Mouse (Mus musculus): ENCODE measurements at regions not wholly inside any gene's neighbourhood (a gene's known extent, or its start where the extent isn't known, plus 50 kb on each side); places are given as distances from the start of the nearest gene placed in this dataset.

- no peaks in the 10 kb centered on the region for H3K36me3 ChIP-seq (ENCODE audit: control insufficient read depth, insufficient read depth, low read length, poor library complexity, severe bottlenecking)
- H3K4me3 ChIP-seq (ENCODE audit: low read depth, low read length), result no peak overlapping the region
- no peak for TF ChIP-seq POLR2A (IDR thresholded peaks at IDR 0.05; ENCODE audit: insufficient read depth, low read length)
- no peak for TF ChIP-seq EP300 (IDR thresholded peaks at IDR 0.05; ENCODE audit: insufficient read depth, low read depth, low read length)
- TF ChIP-seq CTCF (IDR thresholded peaks at IDR 0.05; ENCODE audit: low read depth, low read length), result no peak
- H3K9ac ChIP-seq (ENCODE audit: low read depth, poor library complexity, severe bottlenecking), result no peak overlapping the region
- no peaks in the 10 kb centered on the region for H3K27me3 ChIP-seq (ENCODE audit: control insufficient read depth, insufficient read depth, low read length, poor library complexity, severe bottlenecking)
- H3K27ac ChIP-seq (ENCODE audit: insufficient read depth, low read length), result no peak overlapping the region
- H3K4me1 ChIP-seq (ENCODE audit: control insufficient read depth, insufficient read depth, low read length), result no peaks in the 10 kb centered on the region
- H3K9me3 ChIP-seq (replicated peaks; ENCODE audit: control insufficient read depth, insufficient read depth, low read length, poor library complexity, severe bottlenecking), result no peaks in the 10 kb centered on the region
Measured at GRCm38 (mm10) chr9:47909051-47909450, 252.8 kb upstream of the Nxpe4 start.

GRCm38 (mm10) chr9:47910501-47910906, 251.3 kb upstream of the Nxpe4 start:
- H3K4me3 ChIP-seq (ENCODE audit: low read depth, low read length), result no peak overlapping the region
- TF ChIP-seq CTCF (IDR thresholded peaks at IDR 0.05; ENCODE audit: low read depth, low read length) (no peak), POLR2A (IDR thresholded peaks at IDR 0.05; ENCODE audit: insufficient read depth, low read length) (no peak), EP300 (IDR thresholded peaks at IDR 0.05; ENCODE audit: insufficient read depth, low read depth, low read length) (no peak)
- no peaks in the 10 kb centered on the region for H3K27me3 ChIP-seq (ENCODE audit: control insufficient read depth, insufficient read depth, low read length, poor library complexity, severe bottlenecking)
- no peaks in the 10 kb centered on the region for H3K36me3 ChIP-seq (ENCODE audit: control insufficient read depth, insufficient read depth, low read length, poor library complexity, severe bottlenecking)
- H3K4me1 ChIP-seq (ENCODE audit: control insufficient read depth, insufficient read depth, low read length), result no peaks in the 10 kb centered on the region
- no peak overlapping the region for H3K9ac ChIP-seq (ENCODE audit: low read depth, poor library complexity, severe bottlenecking)
- no peaks in the 10 kb centered on the region for H3K9me3 ChIP-seq (replicated peaks; ENCODE audit: control insufficient read depth, insufficient read depth, low read length, poor library complexity, severe bottlenecking)
- H3K27ac ChIP-seq (ENCODE audit: insufficient read depth, low read length), result no peak overlapping the region

- Histone ChIP-seq H3K27me3 (ENCODE audit: control insufficient read depth, insufficient read depth, low read length, poor library complexity, severe bottlenecking) (no peaks in the 10 kb centered on the region), H3K27ac (ENCODE audit: insufficient read depth, low read length) (no peak overlapping the region), H3K9me3 (replicated peaks; ENCODE audit: control insufficient read depth, insufficient read depth, low read length, poor library complexity, severe bottlenecking) (no peaks in the 10 kb centered on the region), H3K4me3 (ENCODE audit: low read depth, low read length) (no peak overlapping the region), H3K36me3 (ENCODE audit: control insufficient read depth, insufficient read depth, low read length, poor library complexity, severe bottlenecking) (no peaks in the 10 kb centered on the region), H3K4me1 (ENCODE audit: control insufficient read depth, insufficient read depth, low read length) (no peaks in the 10 kb centered on the region), H3K9ac (ENCODE audit: low read depth, poor library complexity, severe bottlenecking) (no peak overlapping the region)
- no peak for TF ChIP-seq EP300 (IDR thresholded peaks at IDR 0.05; ENCODE audit: insufficient read depth, low read depth, low read length)
- no peak for TF ChIP-seq POLR2A (IDR thresholded peaks at IDR 0.05; ENCODE audit: insufficient read depth, low read length)
- no peak for TF ChIP-seq CTCF (IDR thresholded peaks at IDR 0.05; ENCODE audit: low read depth, low read length)
Measured at GRCm38 (mm10) chr9:47912823-47913222, 249.0 kb upstream of the Nxpe4 start.

- H3K27me3 ChIP-seq (ENCODE audit: control insufficient read depth, insufficient read depth, low read length, poor library complexity, severe bottlenecking), result no peaks in the 10 kb centered on the region
- no peak overlapping the region for H3K27ac ChIP-seq (ENCODE audit: insufficient read depth, low read length)
- peak; percentile 79 for TF ChIP-seq CTCF (IDR thresholded peaks at IDR 0.05; ENCODE audit: low read depth, low read length)
- TF ChIP-seq EP300 (IDR thresholded peaks at IDR 0.05; ENCODE audit: insufficient read depth, low read depth, low read length), result no peak
- TF ChIP-seq POLR2A (IDR thresholded peaks at IDR 0.05; ENCODE audit: insufficient read depth, low read length), result no peak
Measured at GRCm38 (mm10) chr9:47935299-47935698, 226.5 kb upstream of the Nxpe4 start.

GRCm38 (mm10) chr9:47935957-47936457, 225.8 kb upstream of the Nxpe4 start:
- Histone ChIP-seq H3K27me3 (ENCODE audit: control insufficient read depth, insufficient read depth, low read length, poor library complexity, severe bottlenecking) (no peaks in the 10 kb centered on the region), H3K4me1 (ENCODE audit: control insufficient read depth, insufficient read depth, low read length) (no peaks in the 10 kb centered on the region), H3K27ac (ENCODE audit: insufficient read depth, low read length) (no peak overlapping the region), H3K9me3 (replicated peaks; ENCODE audit: control insufficient read depth, insufficient read depth, low read length, poor library complexity, severe bottlenecking) (no peaks in the 10 kb centered on the region), H3K4me3 (ENCODE audit: low read depth, low read length) (no peak overlapping the region), H3K9ac (ENCODE audit: low read depth, poor library complexity, severe bottlenecking) (no peak overlapping the region), H3K36me3 (ENCODE audit: control insufficient read depth, insufficient read depth, low read length, poor library complexity, severe bottlenecking) (no peaks in the 10 kb centered on the region)
- no peak for TF ChIP-seq POLR2A (IDR thresholded peaks at IDR 0.05; ENCODE audit: insufficient read depth, low read length)
- no peak for TF ChIP-seq CTCF (IDR thresholded peaks at IDR 0.05; ENCODE audit: low read depth, low read length)
- TF ChIP-seq EP300 (IDR thresholded peaks at IDR 0.05; ENCODE audit: insufficient read depth, low read depth, low read length), result no peak

More at GRCm38 (mm10) chr9:47935299-47935698, 226.5 kb upstream of the Nxpe4 start:
- no peaks in the 10 kb centered on the region for H3K9me3 ChIP-seq (replicated peaks; ENCODE audit: control insufficient read depth, insufficient read depth, low read length, poor library complexity, severe bottlenecking)
- no peak overlapping the region for H3K4me3 ChIP-seq (ENCODE audit: low read depth, low read length)
- H3K4me1 ChIP-seq (ENCODE audit: control insufficient read depth, insufficient read depth, low read length), result no peaks in the 10 kb centered on the region
- no peak overlapping the region for H3K9ac ChIP-seq (ENCODE audit: low read depth, poor library complexity, severe bottlenecking)
- H3K36me3 ChIP-seq (ENCODE audit: control insufficient read depth, insufficient read depth, low read length, poor library complexity, severe bottlenecking), result no peaks in the 10 kb centered on the region

GRCm38 (mm10) chr9:47938941-47939710, 222.7 kb upstream of the Nxpe4 start:
- Histone ChIP-seq H3K4me1 (ENCODE audit: control insufficient read depth, insufficient read depth, low read length) (no peaks in the 10 kb centered on the region), H3K9ac (ENCODE audit: low read depth, poor library complexity, severe bottlenecking) (no peak overlapping the region), H3K27ac (ENCODE audit: insufficient read depth, low read length) (no peak overlapping the region), H3K9me3 (replicated peaks; ENCODE audit: control insufficient read depth, insufficient read depth, low read length, poor library complexity, severe bottlenecking) (no peaks in the 10 kb centered on the region), H3K4me3 (ENCODE audit: low read depth, low read length) (no peak overlapping the region), H3K27me3 (ENCODE audit: control insufficient read depth, insufficient read depth, low read length, poor library complexity, severe bottlenecking) (no peaks in the 10 kb centered on the region), H3K36me3 (ENCODE audit: control insufficient read depth, insufficient read depth, low read length, poor library complexity, severe bottlenecking) (no peaks in the 10 kb centered on the region)
- TF ChIP-seq POLR2A (IDR thresholded peaks at IDR 0.05; ENCODE audit: insufficient read depth, low read length), result no peak
- no peak for TF ChIP-seq CTCF (IDR thresholded peaks at IDR 0.05; ENCODE audit: low read depth, low read length)
- no peak for TF ChIP-seq EP300 (IDR thresholded peaks at IDR 0.05; ENCODE audit: insufficient read depth, low read depth, low read length)
